Mouse (Mus musculus): ENCODE measurements around the gene Stambpl1. TPM values are rescaled to one million over a fixed set of nuclear protein-coding genes. Genes with fewer than 3 reads are reported as not detected.
A peak's percentile ranks its signal among the peaks of the same experiment; 100 is the strongest.

Stambpl1 gene
- 1.6 and 2.0 TPM in 2 replicates for polyA plus RNA-seq (2014; fragmentation: Nextera tagmentation; extraction: Ambion mirVana)

DNA sequence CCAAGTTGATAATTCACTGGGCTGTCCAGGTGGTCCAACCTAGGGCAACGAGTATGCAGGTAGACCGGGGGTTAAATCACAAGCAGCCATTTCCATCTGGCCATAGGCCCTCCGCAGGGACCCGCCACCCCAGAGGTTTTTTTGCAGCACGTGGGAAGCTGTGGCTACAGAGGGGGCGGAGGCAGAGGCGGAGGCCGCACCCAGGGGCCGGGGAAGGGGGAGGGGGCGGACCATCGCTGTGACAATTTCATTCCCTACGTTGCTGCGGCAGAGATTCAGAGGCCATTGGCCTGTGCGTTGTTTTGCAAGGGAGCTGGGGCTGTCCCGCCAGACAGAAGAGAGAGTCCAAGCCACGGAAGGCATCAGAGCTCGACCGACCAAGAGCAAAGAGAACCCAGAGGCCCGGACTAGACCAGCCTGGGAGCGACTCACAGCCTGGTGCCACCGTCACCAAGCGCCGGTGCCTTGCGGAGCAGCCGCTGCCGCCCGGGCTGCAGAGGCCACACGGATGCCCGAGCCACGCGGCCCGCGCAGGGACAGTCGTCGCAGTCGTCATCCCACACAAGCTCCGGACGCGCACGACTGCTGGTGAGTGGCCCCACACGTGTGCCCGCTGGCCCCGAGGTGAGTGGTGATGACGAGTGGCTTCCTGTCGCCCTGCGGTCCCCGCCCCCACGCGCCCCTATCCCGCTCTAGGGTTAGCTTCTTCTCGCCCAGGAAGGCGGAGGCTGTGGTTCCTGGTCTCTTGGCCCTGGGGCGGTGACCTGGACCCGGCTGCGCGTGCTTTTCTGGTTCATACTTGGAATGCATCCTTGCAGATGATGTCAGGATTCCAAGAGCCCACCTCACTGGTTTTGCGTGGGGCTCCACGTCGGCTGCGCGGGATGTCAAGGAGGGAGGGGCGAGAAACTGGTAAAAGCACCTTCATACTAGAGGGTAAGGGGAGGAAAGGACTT lies at the start of gene Stambpl1:
Gene Stambpl1 (plus strand): TSS at position 222 of the 956 bp plus-strand sequence.
- WGBS, result under 1% methylated on average over 62 of the region's 62 CpGs
- no peaks in the 10 kb centered on the region for H3K9me3 ChIP-seq (ENCODE audit: control insufficient read depth, low read length)
- H3K27me3 ChIP-seq (ENCODE audit: control insufficient read depth, insufficient read depth, low read length), result peaks cover 2% of the 10 kb centered on the region; the same call in 1 of the 2 replicates
- H3K4me1 ChIP-seq (replicated peaks; ENCODE audit: control insufficient read depth, insufficient read depth, low read length), result no peaks in the 10 kb centered on the region
- no peaks in the 10 kb centered on the region for H3K36me3 ChIP-seq (ENCODE audit: control insufficient read depth, insufficient read depth, low read length)
- H3K4me3 ChIP-seq (ENCODE audit: low read depth, low read length), result peak within 1 kb of the TSS; percentile 56
- DNase-seq (ENCODE audit: low spot score) (peak; percentile 78), ATAC-seq (replicated peaks; ENCODE audit: low FRiP score) (peak; percentile 85)
- peak within 1 kb of the TSS; percentile 63 for H3K9ac ChIP-seq (ENCODE audit: low read length)
- H3K4me2 ChIP-seq (ENCODE audit: low read depth, low read length, severe bottlenecking), result peak within 1 kb of the TSS; percentile 78
- no peak within 1 kb of the TSS for H3K27ac ChIP-seq (ENCODE audit: low read depth, low read length)

GRCm38 (mm10) chr19:34148421-34148820 lies 43.6 kb upstream of the Stambpl1 start:
- WGBS, result 88% methylated on average over 4 of the region's 4 CpGs

DNA sequence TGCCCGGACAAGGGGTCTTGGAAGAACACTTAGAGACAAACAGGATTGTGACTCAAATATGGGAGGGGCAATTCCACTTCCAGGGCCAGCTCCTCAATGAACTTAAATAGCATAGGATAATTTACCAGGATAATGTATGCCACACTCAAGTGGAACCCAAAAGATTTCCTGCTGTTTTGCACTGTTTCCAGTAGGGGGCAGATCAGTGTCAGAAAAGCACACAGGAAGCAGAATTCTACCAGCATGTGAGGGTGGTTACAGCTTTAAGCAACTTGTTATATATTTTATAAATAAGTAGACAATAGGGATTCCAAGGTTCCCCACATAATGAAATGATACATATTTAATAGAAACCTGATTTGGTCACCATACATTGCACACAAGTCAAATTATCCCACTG lies 40.1 kb upstream of the Stambpl1 start:
- Histone ChIP-seq H3K27me3 (ENCODE audit: control insufficient read depth, insufficient read depth, low read length) (no peaks in the 10 kb centered on the region), H3K9me3 (ENCODE audit: control insufficient read depth, low read length) (no peaks in the 10 kb centered on the region), H3K4me1 (replicated peaks; ENCODE audit: control insufficient read depth, insufficient read depth, low read length) (no peaks in the 10 kb centered on the region), H3K36me3 (ENCODE audit: control insufficient read depth, insufficient read depth, low read length) (no peaks in the 10 kb centered on the region), H3K27ac (ENCODE audit: low read depth, low read length) (no peak overlapping the region), H3K4me2 (ENCODE audit: low read depth, low read length, severe bottlenecking) (no peak overlapping the region), H3K9ac (ENCODE audit: low read length) (no peak overlapping the region), H3K4me3 (ENCODE audit: low read depth, low read length) (no peak overlapping the region)
- ATAC-seq (replicated peaks; ENCODE audit: low FRiP score) (no peak), DNase-seq (ENCODE audit: low spot score) (no peak)
- 82% methylated on average over 1 of the region's 1 CpGs for WGBS

More at GRCm38 (mm10) chr19:34148421-34148820, 43.6 kb upstream of the Stambpl1 start:
- DNase-seq (ENCODE audit: low spot score), result no peak
- no peaks in the 10 kb centered on the region for H3K4me1 ChIP-seq (replicated peaks; ENCODE audit: control insufficient read depth, insufficient read depth, low read length)
- no peak overlapping the region for H3K4me3 ChIP-seq (ENCODE audit: low read depth, low read length)
- no peak for ATAC-seq (replicated peaks; ENCODE audit: low FRiP score)
- H3K9me3 ChIP-seq (ENCODE audit: control insufficient read depth, low read length), result no peaks in the 10 kb centered on the region
- no peak overlapping the region for H3K27ac ChIP-seq (ENCODE audit: low read depth, low read length)
- no peak overlapping the region for H3K9ac ChIP-seq (ENCODE audit: low read length)
- H3K4me2 ChIP-seq (ENCODE audit: low read depth, low read length, severe bottlenecking), result no peak overlapping the region
- H3K36me3 ChIP-seq (ENCODE audit: control insufficient read depth, insufficient read depth, low read length), result no peaks in the 10 kb centered on the region
- no peaks in the 10 kb centered on the region for H3K27me3 ChIP-seq (ENCODE audit: control insufficient read depth, insufficient read depth, low read length)

GRCm38 (mm10) chr19:34153263-34154144 lies 38.5 kb upstream of the Stambpl1 start:
- Histone ChIP-seq H3K4me3 (ENCODE audit: low read depth, low read length) (no peak overlapping the region), H3K27me3 (ENCODE audit: control insufficient read depth, insufficient read depth, low read length) (no peaks in the 10 kb centered on the region), H3K4me2 (ENCODE audit: low read depth, low read length, severe bottlenecking) (no peak overlapping the region), H3K27ac (ENCODE audit: low read depth, low read length) (no peak overlapping the region), H3K4me1 (replicated peaks; ENCODE audit: control insufficient read depth, insufficient read depth, low read length) (no peaks in the 10 kb centered on the region), H3K9me3 (ENCODE audit: control insufficient read depth, low read length) (no peaks in the 10 kb centered on the region), H3K9ac (ENCODE audit: low read length) (no peak overlapping the region), H3K36me3 (ENCODE audit: control insufficient read depth, insufficient read depth, low read length) (no peaks in the 10 kb centered on the region)
- DNase-seq (ENCODE audit: low spot score), result no peak
- WGBS, result 67% methylated on average over 6 of the region's 6 CpGs
- 0 out of 2 replicates have a peak, but pooled peaks have one; percentile 49 for ATAC-seq (replicated peaks; ENCODE audit: low FRiP score)

GRCm38 (mm10) chr19:34162693-34163092 lies 29.3 kb upstream of the Stambpl1 start:
- ATAC-seq (replicated peaks; ENCODE audit: low FRiP score), result no peak
- WGBS, result 91% methylated on average over 5 of the region's 5 CpGs
- no peak overlapping the region for H3K27ac ChIP-seq (ENCODE audit: low read depth, low read length)
- H3K9me3 ChIP-seq (ENCODE audit: control insufficient read depth, low read length), result no peaks in the 10 kb centered on the region
- H3K36me3 ChIP-seq (ENCODE audit: control insufficient read depth, insufficient read depth, low read length), result no peaks in the 10 kb centered on the region
- no peak overlapping the region for H3K9ac ChIP-seq (ENCODE audit: low read length)
- no peaks in the 10 kb centered on the region for H3K27me3 ChIP-seq (ENCODE audit: control insufficient read depth, insufficient read depth, low read length)
- no peak overlapping the region for H3K4me3 ChIP-seq (ENCODE audit: low read depth, low read length)
- no peak overlapping the region for H3K4me2 ChIP-seq (ENCODE audit: low read depth, low read length, severe bottlenecking)
- no peak for DNase-seq (ENCODE audit: low spot score)
- H3K4me1 ChIP-seq (replicated peaks; ENCODE audit: control insufficient read depth, insufficient read depth, low read length), result no peaks in the 10 kb centered on the region

DNA sequence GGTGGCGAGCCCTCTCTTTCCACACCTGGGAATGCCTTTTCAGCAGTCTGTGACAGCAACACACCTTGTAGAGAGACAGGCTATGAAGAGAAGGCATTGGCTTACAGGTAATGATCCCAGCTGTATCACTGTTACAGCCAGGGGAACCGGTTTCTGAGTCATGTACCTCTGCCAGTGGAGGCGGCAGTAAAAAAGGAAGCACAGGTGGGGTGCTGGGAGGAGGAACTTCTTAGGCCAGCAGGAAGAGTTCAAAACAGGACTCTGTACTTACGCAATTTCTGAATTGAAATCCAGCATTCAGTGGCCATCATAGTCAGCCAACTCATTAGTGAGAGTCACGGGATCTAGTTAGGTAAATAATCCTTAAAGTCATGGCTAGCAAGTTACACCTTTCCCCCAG lies 26.1 kb upstream of the Stambpl1 start, which contains the start of gene Ankrd22:
Gene Ankrd22 (minus strand): TSS at position 163 of the 400 bp plus-strand sequence.
- Histone ChIP-seq H3K4me3 (ENCODE audit: low read depth, low read length) (no peak within 1 kb of the TSS), H3K9ac (ENCODE audit: low read length) (no peak within 1 kb of the TSS), H3K4me1 (replicated peaks; ENCODE audit: control insufficient read depth, insufficient read depth, low read length) (no peaks in the 10 kb centered on the region), H3K36me3 (ENCODE audit: control insufficient read depth, insufficient read depth, low read length) (no peaks in the 10 kb centered on the region), H3K9me3 (ENCODE audit: control insufficient read depth, low read length) (no peaks in the 10 kb centered on the region), H3K4me2 (ENCODE audit: low read depth, low read length, severe bottlenecking) (no peak within 1 kb of the TSS), H3K27me3 (ENCODE audit: control insufficient read depth, insufficient read depth, low read length) (no peaks in the 10 kb centered on the region), H3K27ac (ENCODE audit: low read depth, low read length) (no peak within 1 kb of the TSS)
- WGBS, result 79% methylated on average over 5 of the region's 5 CpGs
- DNase-seq (ENCODE audit: low spot score) (no peak), ATAC-seq (replicated peaks; ENCODE audit: low FRiP score) (no peak)

DNA sequence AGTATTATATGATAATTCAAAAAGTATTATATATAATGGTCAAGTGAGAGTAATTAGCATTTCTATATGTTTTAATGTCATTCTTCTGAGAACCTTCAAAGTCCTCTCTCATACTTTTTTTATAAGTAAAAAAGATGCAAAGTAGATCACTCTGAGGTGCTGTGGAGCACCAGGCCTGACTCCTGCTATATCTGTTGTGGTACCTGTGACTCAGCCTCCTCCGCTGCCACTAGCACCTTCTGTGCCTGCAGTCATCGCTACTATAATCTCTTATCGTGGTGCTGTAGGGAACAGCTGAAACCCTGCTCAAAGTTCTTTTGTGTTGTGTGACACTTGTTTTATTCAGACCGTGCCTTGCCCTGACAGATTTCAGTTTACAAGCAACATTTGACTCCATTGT lies 25.6 kb upstream of the Stambpl1 start:
- no peak for DNase-seq (ENCODE audit: low spot score)

GRCm38 (mm10) chr19:34167896-34168661 lies 23.9 kb upstream of the Stambpl1 start:
- Histone ChIP-seq H3K9ac (ENCODE audit: low read length) (no peak overlapping the region), H3K9me3 (ENCODE audit: control insufficient read depth, low read length) (no peaks in the 10 kb centered on the region), H3K27ac (ENCODE audit: low read depth, low read length) (no peak overlapping the region), H3K27me3 (ENCODE audit: control insufficient read depth, insufficient read depth, low read length) (no peaks in the 10 kb centered on the region), H3K4me1 (replicated peaks; ENCODE audit: control insufficient read depth, insufficient read depth, low read length) (no peaks in the 10 kb centered on the region), H3K36me3 (ENCODE audit: control insufficient read depth, insufficient read depth, low read length) (no peaks in the 10 kb centered on the region), H3K4me3 (ENCODE audit: low read depth, low read length) (no peak overlapping the region), H3K4me2 (ENCODE audit: low read depth, low read length, severe bottlenecking) (no peak overlapping the region)
- 40% methylated on average over 7 of the region's 7 CpGs for WGBS
- ATAC-seq (replicated peaks; ENCODE audit: low FRiP score), result no peak
- no peak for DNase-seq (ENCODE audit: low spot score)

More for the DNA sequence above, 25.6 kb upstream of the Stambpl1 start:
- Histone ChIP-seq H3K36me3 (ENCODE audit: control insufficient read depth, insufficient read depth, low read length) (no peaks in the 10 kb centered on the region), H3K9me3 (ENCODE audit: control insufficient read depth, low read length) (no peaks in the 10 kb centered on the region), H3K4me3 (ENCODE audit: low read depth, low read length) (no peak overlapping the region), H3K27me3 (ENCODE audit: control insufficient read depth, insufficient read depth, low read length) (no peaks in the 10 kb centered on the region), H3K9ac (ENCODE audit: low read length) (no peak overlapping the region), H3K4me1 (replicated peaks; ENCODE audit: control insufficient read depth, insufficient read depth, low read length) (no peaks in the 10 kb centered on the region), H3K27ac (ENCODE audit: low read depth, low read length) (no peak overlapping the region), H3K4me2 (ENCODE audit: low read depth, low read length, severe bottlenecking) (no peak overlapping the region)
- 81% methylated on average over 4 of the region's 4 CpGs for WGBS
- ATAC-seq (replicated peaks; ENCODE audit: low FRiP score), result no peak
